Mouse (Mus musculus) urinary bladder, postnatal 14 days (tissue): ENCODE data around the gene Sectm1a.
"Not testable (repeated sequence)": the region's sequence is repeated elsewhere in the genome, so short reads cannot be mapped to it uniquely, and the experiment has no call there.

ENCODE experiments used
- DNase-seq: peaks from one replicate; pipeline ENCODE4 v3.0.0; 2021; ENCODE audit warnings: low spot score

Gene Sectm1a

GRCm38 (mm10) chr11:121047826-121048399 lies 33.1 kb downstream of the Sectm1a start:
- DNase-seq: no peak

DNA sequence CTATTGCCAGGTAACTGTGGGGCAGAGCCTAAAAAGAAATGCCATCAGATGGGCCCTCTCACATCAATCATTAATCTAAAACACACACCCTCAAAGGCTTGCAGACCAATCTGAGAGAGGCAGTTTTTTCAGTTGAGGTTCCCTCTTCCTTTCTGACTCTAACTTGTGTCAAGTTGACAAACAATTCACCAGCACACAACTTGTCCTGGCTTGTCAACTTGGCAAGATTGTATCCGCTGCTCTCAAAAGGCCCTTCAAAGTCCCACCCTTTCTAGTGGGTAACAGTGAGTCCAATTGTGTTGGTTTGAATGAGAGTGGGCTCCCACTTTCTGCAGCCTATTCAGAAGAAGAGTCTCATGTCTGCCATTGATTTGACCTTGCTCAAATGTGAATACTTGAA lies 35.7 kb downstream of the Sectm1a start:
- DNase-seq: no peak

DNA sequence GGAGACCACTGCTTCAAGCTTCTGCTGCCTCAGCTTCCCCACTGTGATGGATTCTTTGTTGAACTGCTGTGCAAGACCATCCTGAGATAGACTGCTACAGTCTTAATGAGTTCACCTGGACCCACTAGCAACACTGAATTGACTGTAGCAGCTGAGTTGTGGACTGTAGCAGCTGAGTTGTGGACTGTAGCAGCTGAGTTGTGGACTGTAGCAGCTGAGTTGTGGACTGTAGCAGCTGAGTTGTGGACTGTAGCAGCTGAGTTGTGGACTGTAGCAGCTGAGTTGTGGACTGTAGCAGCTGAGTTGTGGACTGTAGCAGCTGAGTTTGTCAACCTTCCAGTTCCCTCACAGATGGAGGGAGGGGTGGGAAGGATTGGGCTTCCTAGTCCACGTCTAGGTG lies 38.0 kb downstream of the Sectm1a start:
- DNase-seq: not testable (repeated sequence)

DNA sequence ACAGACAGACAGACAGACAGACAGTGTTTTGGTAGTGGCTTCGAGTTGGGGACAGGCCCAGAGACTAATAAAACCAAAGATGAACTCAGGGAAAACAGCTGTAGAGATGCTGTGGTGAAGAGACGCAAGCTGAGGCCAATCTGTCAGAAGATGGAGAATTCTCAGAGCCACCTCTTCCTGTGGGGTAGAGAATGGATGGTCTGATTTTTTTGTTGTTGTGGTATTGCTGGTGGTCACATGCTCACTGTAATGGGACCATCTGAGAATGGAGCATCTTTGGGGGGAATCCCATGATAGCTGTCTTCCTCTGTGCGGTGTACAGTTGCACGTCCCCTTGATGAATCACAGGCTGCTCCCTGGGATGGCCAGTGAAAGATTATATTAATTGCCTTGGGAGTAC lies 38.5 kb downstream of the Sectm1a start:
- no peak for DNase-seq

DNA sequence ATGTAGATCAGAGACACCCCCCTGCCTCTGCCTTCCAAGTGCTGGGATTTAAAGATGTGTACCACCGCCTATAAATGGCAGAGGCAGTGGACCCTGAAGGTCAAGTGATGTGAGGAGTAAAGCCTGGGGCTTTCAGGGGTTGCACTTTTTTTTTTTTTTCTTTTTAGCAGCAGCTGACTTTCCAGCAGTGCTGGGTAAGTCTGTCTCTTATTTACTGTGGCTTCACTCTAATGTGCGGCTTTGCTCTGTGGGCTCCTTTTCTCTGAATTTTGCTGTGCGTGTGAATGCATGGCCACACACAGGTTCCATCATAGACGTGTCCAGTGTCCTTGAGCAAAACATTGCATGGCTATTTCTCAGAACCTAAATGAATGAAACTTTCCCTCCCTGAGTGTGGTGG lies 39.4 kb downstream of the Sectm1a start:
- DNase-seq: no peak

DNA sequence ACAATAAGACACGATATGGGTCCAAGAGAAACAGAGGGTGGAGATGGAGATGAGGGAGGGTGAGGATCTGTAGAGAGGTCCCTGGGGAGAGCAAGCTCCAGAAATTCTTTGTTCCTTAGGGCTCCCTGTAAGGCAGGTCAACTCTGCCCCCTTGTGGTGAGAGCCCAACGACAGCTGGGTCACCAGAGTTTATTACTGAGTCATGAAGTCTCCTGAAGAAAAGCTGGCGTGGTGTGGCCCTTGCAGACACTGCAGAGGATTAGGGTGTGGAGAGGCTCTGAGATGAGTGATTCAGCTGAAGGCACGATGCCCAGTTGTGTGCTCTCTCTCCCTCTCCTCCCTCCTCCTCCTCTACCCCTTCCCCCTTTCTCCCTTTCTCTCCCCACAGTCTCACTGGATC lies 39.8 kb downstream of the Sectm1a start:
- peak; percentile 92 for DNase-seq

DNA sequence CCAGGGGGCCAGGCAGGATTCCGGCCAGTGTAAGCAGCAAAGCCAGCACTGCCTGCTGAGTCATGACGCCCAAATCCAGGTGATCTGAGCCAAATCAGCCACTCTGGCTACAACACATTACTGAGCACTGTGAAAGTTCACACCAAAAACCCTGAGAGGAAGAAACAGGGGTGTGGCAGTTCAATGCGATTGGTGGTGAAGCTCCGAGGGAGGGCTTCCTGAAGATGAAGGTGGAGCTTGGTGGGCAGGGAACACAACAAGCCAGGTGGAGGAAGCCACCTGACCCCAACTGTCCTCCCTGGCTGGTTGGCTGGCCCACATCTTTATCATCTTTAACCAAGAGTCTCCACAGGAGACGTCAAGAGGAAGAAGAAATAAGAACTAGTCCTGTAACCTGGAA lies 41.7 kb downstream of the Sectm1a start, which contains the start of gene Cd7:
Gene Cd7 (minus strand): TSS at position 117 of the 400 bp plus-strand sequence.
- DNase-seq: no peak

- DNase-seq: no peak
These were observed 42.4 kb downstream of the Sectm1a start for GRCm38 (mm10) chr11:121038366-121039240.

GRCm38 (mm10) chr11:121033118-121033517 lies 47.9 kb downstream of the Sectm1a start:
- DNase-seq: no peak

GRCm38 (mm10) chr11:121027259-121027658 lies 53.8 kb downstream of the Sectm1a start:
- no peak for DNase-seq

DNA sequence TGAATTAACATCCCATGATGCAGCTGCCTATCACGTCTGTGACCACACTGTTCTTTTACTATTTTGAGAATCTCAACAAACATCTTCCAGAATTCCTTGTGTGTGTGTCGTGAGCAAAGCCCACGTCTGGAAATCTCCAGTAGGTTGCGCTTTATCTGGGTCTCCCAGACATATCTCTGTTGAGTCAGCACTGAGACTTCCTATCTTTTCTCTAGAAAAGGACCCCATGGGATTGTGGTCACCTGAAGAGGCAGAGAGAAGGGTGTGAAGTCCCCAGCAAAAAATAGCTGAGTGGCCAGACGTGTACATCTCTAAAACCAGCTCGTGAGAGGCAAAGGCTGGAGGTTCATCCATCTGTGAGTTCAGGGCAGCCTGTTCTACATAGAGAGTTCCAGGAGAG lies 56.9 kb downstream of the Sectm1a start:
- no peak for DNase-seq

DNA sequence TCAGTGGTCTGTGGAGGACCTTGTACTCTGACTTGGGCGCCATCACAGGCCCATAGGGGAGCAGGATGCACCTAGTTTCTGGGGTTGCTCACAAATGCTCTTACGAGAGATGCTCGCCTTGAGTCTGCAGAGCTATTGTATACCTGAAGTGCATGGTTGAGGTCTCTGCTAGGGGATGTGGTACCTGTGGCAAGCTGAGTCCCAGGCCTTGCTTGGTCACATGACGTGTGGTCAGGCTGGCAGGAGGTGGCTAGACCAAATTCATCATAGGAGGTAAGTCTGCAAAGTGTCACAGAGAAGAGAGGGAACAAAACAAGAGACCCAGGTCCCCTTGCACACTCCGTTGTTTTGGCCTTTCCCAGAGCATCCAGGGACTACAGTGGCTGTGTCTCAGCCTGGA lies 61.5 kb downstream of the Sectm1a start:
- DNase-seq: no peak

DNA sequence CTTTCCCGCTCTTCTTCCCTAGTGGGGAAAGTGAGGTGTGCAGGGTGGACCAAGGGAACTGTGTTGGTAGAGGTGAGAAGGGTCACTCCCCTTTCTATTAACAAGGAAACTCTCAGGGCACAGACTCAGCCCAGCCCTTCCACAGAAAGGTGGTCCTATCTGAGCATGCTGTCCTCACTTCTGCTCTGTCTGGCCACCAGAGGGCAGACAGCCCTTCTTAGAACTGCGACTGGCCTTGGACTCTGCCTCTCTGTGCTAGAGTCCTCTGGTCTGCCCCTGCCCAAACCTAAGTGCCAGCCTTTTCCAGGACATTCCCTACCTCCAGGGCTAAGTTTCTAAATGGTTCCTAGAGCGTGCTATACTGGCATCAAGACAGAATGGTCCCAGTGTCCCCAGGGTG lies 63.3 kb downstream of the Sectm1a start:
- DNase-seq: peak; percentile 72
